Mouse (Mus musculus): ENCODE data around the gene Olfr733. TPM values are rescaled to one million over a fixed set of nuclear protein-coding genes. Genes with fewer than 3 reads are reported as not detected.

Olfr733 gene
- not detected in 2 replicates for polyA plus RNA-seq (2016; fragmentation: Nextera tagmentation; extraction: Ambion mirVana)

- H3K4me3 ChIP-seq, result no peak within 1 kb of the TSS
- no peaks in the 10 kb centered on the region for H3K27me3 ChIP-seq (ENCODE audit: low read depth, poor library complexity, severe bottlenecking)
Measured at GRCm38 (mm10) chr14:50301422-50301821, at the start of gene Olfr733. Gene Olfr733 (minus strand): TSS chr14:50301522.

GRCm38 (mm10) chr14:50348796-50349195, 47.5 kb upstream of the Olfr733 start, which contains the start of gene Olfr735:
Gene Olfr735 (minus strand): TSS chr14:50348872.
- H3K27ac ChIP-seq, result no peak within 1 kb of the TSS
- H3K27me3 ChIP-seq (ENCODE audit: low read depth, poor library complexity, severe bottlenecking), result no peaks in the 10 kb centered on the region
- no peaks in the 10 kb centered on the region for H3K4me1 ChIP-seq
- 93% methylated on average over 2 of the region's 2 CpGs for WGBS
- H3K36me3 ChIP-seq, result no peaks in the 10 kb centered on the region
- H3K9me3 ChIP-seq (replicated peaks), result no peaks in the 10 kb centered on the region
- no peak for DNase-seq (ENCODE audit: low spot score)
- no peak within 1 kb of the TSS for H3K4me3 ChIP-seq

More at GRCm38 (mm10) chr14:50301422-50301821, at the start of gene Olfr733:
- Histone ChIP-seq H3K36me3 (no peaks in the 10 kb centered on the region), H3K27ac (no peak within 1 kb of the TSS), H3K4me1 (no peaks in the 10 kb centered on the region), H3K9me3 (replicated peaks) (no peaks in the 10 kb centered on the region)
- DNase-seq (ENCODE audit: low spot score), result no peak

GRCm38 (mm10) chr14:50326661-50327060, 25.3 kb upstream of the Olfr733 start, which contains the start of gene Olfr734:
Gene Olfr734 (minus strand): TSS chr14:50326761.
- DNase-seq (ENCODE audit: low spot score), result no peak
- Histone ChIP-seq H3K4me1 (no peaks in the 10 kb centered on the region), H3K4me3 (no peak within 1 kb of the TSS), H3K27me3 (ENCODE audit: low read depth, poor library complexity, severe bottlenecking) (no peaks in the 10 kb centered on the region), H3K9me3 (replicated peaks) (no peaks in the 10 kb centered on the region), H3K36me3 (no peaks in the 10 kb centered on the region), H3K27ac (no peak within 1 kb of the TSS)
- 82% methylated on average over 1 of the region's 1 CpGs for WGBS

- DNase-seq (ENCODE audit: low spot score), result no peak
- H3K4me3 ChIP-seq, result no peak within 1 kb of the TSS
- 93% methylated on average over 1 of the region's 1 CpGs for WGBS
- no peaks in the 10 kb centered on the region for H3K4me1 ChIP-seq
- H3K27me3 ChIP-seq (ENCODE audit: low read depth, poor library complexity, severe bottlenecking), result no peaks in the 10 kb centered on the region
- no peaks in the 10 kb centered on the region for H3K9me3 ChIP-seq (replicated peaks)
- H3K36me3 ChIP-seq, result no peaks in the 10 kb centered on the region
- no peak within 1 kb of the TSS for H3K27ac ChIP-seq
Measured at GRCm38 (mm10) chr14:50284106-50284505, 17.2 kb downstream of the Olfr733 start, which contains the start of gene Olfr732. Gene Olfr732 (minus strand): TSS chr14:50284206.

Other genes with a start within 250 kb of the Olfr733 start
- not detected in 2 replicates for gene Olfr726, start 210.6 kb downstream of the Olfr733 start, polyA plus RNA-seq (2016; fragmentation: Nextera tagmentation; extraction: Ambion mirVana)
- gene Olfr727, start 178.3 kb downstream of the Olfr733 start, polyA plus RNA-seq (2016; fragmentation: Nextera tagmentation; extraction: Ambion mirVana), result not detected in 2 replicates
- not detected in 2 replicates for gene Olfr728, start 158.8 kb downstream of the Olfr733 start, polyA plus RNA-seq (2016; fragmentation: Nextera tagmentation; extraction: Ambion mirVana)
- gene Olfr729, start 148.6 kb downstream of the Olfr733 start, polyA plus RNA-seq (2016; fragmentation: Nextera tagmentation; extraction: Ambion mirVana), result 0.03 TPM in 1 of 2 replicates, not detected in the other
- gene Olfr730, start 113.3 kb downstream of the Olfr733 start, polyA plus RNA-seq (2016; fragmentation: Nextera tagmentation; extraction: Ambion mirVana), result not detected in 2 replicates
- not detected in 2 replicates for gene Olfr731, start 59.7 kb downstream of the Olfr733 start, polyA plus RNA-seq (2016; fragmentation: Nextera tagmentation; extraction: Ambion mirVana)
- gene Olfr732, start 17.3 kb downstream of the Olfr733 start, polyA plus RNA-seq (2016; fragmentation: Nextera tagmentation; extraction: Ambion mirVana), result not detected in 2 replicates
- not detected in 2 replicates for gene Olfr734, start 25.2 kb upstream of the Olfr733 start, polyA plus RNA-seq (2016; fragmentation: Nextera tagmentation; extraction: Ambion mirVana)
- gene Olfr735, start 47.4 kb upstream of the Olfr733 start, polyA plus RNA-seq (2016; fragmentation: Nextera tagmentation; extraction: Ambion mirVana), result not detected in 2 replicates
- gene Tlr11, start 56.4 kb upstream of the Olfr733 start, polyA plus RNA-seq (2016; fragmentation: Nextera tagmentation; extraction: Ambion mirVana), result not detected in 2 replicates
- not detected in 2 replicates for gene Olfr736, start 79.6 kb upstream of the Olfr733 start, polyA plus RNA-seq (2016; fragmentation: Nextera tagmentation; extraction: Ambion mirVana)
- gene Olfr738, start 106.0 kb upstream of the Olfr733 start, polyA plus RNA-seq (2016; fragmentation: Nextera tagmentation; extraction: Ambion mirVana), result not detected in 2 replicates
- not detected in 2 replicates for gene Olfr739, start 117.1 kb upstream of the Olfr733 start, polyA plus RNA-seq (2016; fragmentation: Nextera tagmentation; extraction: Ambion mirVana)
- gene Olfr740, start 144.0 kb upstream of the Olfr733 start, polyA plus RNA-seq (2016; fragmentation: Nextera tagmentation; extraction: Ambion mirVana), result not detected in 2 replicates
- gene Olfr741, start 171.2 kb upstream of the Olfr733 start, polyA plus RNA-seq (2016; fragmentation: Nextera tagmentation; extraction: Ambion mirVana), result not detected in 2 replicates
- not detected in 2 replicates for gene Olfr742, start 202.1 kb upstream of the Olfr733 start, polyA plus RNA-seq (2016; fragmentation: Nextera tagmentation; extraction: Ambion mirVana)
- gene Olfr743, start 220.3 kb upstream of the Olfr733 start, polyA plus RNA-seq (2016; fragmentation: Nextera tagmentation; extraction: Ambion mirVana), result not detected in 2 replicates